Mouse (Mus musculus): ENCODE measurements around the gene Hspa5. TPM values are rescaled to one million over a fixed set of nuclear protein-coding genes. Genes with fewer than 3 reads are reported as not detected.
"Not testable (repeated sequence)": the region's sequence is repeated elsewhere in the genome, so short reads cannot be mapped to it uniquely, and the experiment has no call there.

Hspa5 gene
- polyA plus RNA-seq, 1 experiment: 367 TPM

DNA sequence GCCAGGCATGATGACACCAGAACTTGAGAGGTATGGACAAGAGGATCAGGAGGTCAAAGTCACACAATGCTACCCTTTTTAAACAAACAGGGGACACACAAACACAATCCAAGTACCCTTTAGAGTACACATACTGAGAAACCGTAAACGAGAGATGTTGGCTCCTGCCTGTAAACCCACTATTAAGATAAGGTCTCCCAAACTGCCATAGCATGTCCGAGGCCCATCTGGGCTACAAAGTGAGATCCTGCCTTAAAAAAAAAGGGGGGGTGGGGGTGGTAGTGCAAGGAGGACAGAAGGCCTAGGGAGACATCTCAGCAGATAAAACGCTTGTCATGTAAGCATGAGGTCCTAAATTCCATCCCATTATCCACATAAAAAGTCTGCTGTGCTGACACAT is 23.3 kb upstream of the Hspa5 start:
- no peak for DNase-seq (ENCODE audit: low read depth)
- TF ChIP-seq POLR2A (IDR thresholded peaks at IDR 0.05; ENCODE audit: borderline replicate concordance, extremely low read depth, insufficient read depth, insufficient read length, poor library complexity, severe bottlenecking): no peak
- no peak for TF ChIP-seq CTCF (IDR thresholded peaks at IDR 0.05; ENCODE audit: borderline replicate concordance, extremely low read depth, insufficient read depth, insufficient read length)

- no peak for DNase-seq (ENCODE audit: low read depth)
- TF ChIP-seq CTCF (IDR thresholded peaks at IDR 0.05; ENCODE audit: borderline replicate concordance, extremely low read depth, insufficient read depth, insufficient read length) (no peak), POLR2A (IDR thresholded peaks at IDR 0.05; ENCODE audit: borderline replicate concordance, extremely low read depth, insufficient read depth, insufficient read length, poor library complexity, severe bottlenecking) (no peak)
Measured at GRCm38 (mm10) chr2:34750245-34750644, 21.5 kb upstream of the Hspa5 start.

GRCm38 (mm10) chr2:34753811-34754550 is 17.8 kb upstream of the Hspa5 start:
- no peak for TF ChIP-seq CTCF (IDR thresholded peaks at IDR 0.05; ENCODE audit: borderline replicate concordance, extremely low read depth, insufficient read depth, insufficient read length)
- TF ChIP-seq POLR2A (IDR thresholded peaks at IDR 0.05; ENCODE audit: borderline replicate concordance, extremely low read depth, insufficient read depth, insufficient read length, poor library complexity, severe bottlenecking): peak; percentile 87
- peak; percentile 94 for DNase-seq (ENCODE audit: low read depth)

GRCm38 (mm10) chr2:34754551-34755358 is 17.0 kb upstream of the Hspa5 start, which contains the start of gene Gapvd1:
Gapvd1 (minus strand) TSS chr2:34755232.
- no peak for TF ChIP-seq CTCF (IDR thresholded peaks at IDR 0.05; ENCODE audit: borderline replicate concordance, extremely low read depth, insufficient read depth, insufficient read length)
- TF ChIP-seq POLR2A (IDR thresholded peaks at IDR 0.05; ENCODE audit: borderline replicate concordance, extremely low read depth, insufficient read depth, insufficient read length, poor library complexity, severe bottlenecking): no peak
- peak; percentile 65 for DNase-seq (ENCODE audit: low read depth)

- DNase-seq (ENCODE audit: low read depth): no peak
Measured at GRCm38 (mm10) chr2:34757341-34757740, 14.4 kb upstream of the Hspa5 start.

DNA sequence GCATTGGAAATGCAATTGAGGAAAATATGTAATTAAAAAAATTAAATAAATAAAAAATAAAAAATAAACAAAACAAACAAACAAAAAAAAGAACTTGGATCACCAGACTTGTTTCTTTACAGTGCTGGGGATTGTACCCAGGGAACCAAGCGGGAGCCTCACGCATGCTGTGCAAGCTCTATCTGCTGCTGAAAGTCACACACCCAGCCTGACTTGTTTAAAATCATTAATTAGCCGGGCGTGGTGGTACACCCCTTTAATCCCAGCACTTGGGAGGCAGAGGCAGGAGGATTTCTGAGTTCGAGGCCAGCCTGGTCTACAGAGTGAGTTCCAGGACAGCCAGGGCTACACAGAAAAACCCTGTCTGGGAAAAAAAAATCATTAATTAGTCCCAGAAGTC is 10.5 kb upstream of the Hspa5 start:
- not testable (repeated sequence) for DNase-seq (ENCODE audit: low read depth)

More at GRCm38 (mm10) chr2:34757341-34757740, 14.4 kb upstream of the Hspa5 start:
- no peak for TF ChIP-seq POLR2A (IDR thresholded peaks at IDR 0.05; ENCODE audit: borderline replicate concordance, extremely low read depth, insufficient read depth, insufficient read length, poor library complexity, severe bottlenecking)
- no peak for TF ChIP-seq CTCF (IDR thresholded peaks at IDR 0.05; ENCODE audit: borderline replicate concordance, extremely low read depth, insufficient read depth, insufficient read length)

- DNase-seq (ENCODE audit: low read depth): no peak
Measured at GRCm38 (mm10) chr2:34762174-34762573, 9.6 kb upstream of the Hspa5 start.

DNA sequence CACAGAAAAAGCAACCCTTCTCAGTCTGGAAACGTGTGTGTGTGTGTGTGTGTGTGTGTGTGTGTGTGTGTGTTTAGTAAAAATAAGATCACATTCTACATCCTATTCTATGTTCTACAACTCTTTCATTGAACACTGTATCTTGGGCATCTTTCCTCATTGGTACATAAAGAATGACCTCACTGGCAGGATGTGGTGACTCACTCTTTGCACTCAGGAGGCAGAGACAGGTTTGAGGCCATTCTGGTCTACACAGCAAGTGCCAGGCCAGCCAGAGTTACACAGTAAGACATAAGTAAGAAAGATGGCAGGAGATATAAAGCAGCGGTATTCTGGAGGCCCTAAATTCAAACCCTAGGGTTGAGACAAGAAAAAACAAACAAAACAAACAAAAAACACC is 8.9 kb upstream of the Hspa5 start:
- TF ChIP-seq POLR2A (IDR thresholded peaks at IDR 0.05; ENCODE audit: borderline replicate concordance, extremely low read depth, insufficient read depth, insufficient read length, poor library complexity, severe bottlenecking): no peak
- no peak for TF ChIP-seq CTCF (IDR thresholded peaks at IDR 0.05; ENCODE audit: borderline replicate concordance, extremely low read depth, insufficient read depth, insufficient read length)
- no peak for DNase-seq (ENCODE audit: low read depth)

More at GRCm38 (mm10) chr2:34762174-34762573, 9.6 kb upstream of the Hspa5 start:
- TF ChIP-seq CTCF (IDR thresholded peaks at IDR 0.05; ENCODE audit: borderline replicate concordance, extremely low read depth, insufficient read depth, insufficient read length) (no peak), POLR2A (IDR thresholded peaks at IDR 0.05; ENCODE audit: borderline replicate concordance, extremely low read depth, insufficient read depth, insufficient read length, poor library complexity, severe bottlenecking) (no peak)

GRCm38 (mm10) chr2:34764801-34765200 is 7.0 kb upstream of the Hspa5 start:
- TF ChIP-seq POLR2A (IDR thresholded peaks at IDR 0.05; ENCODE audit: borderline replicate concordance, extremely low read depth, insufficient read depth, insufficient read length, poor library complexity, severe bottlenecking): no peak
- TF ChIP-seq CTCF (IDR thresholded peaks at IDR 0.05; ENCODE audit: borderline replicate concordance, extremely low read depth, insufficient read depth, insufficient read length): no peak
- no peak for DNase-seq (ENCODE audit: low read depth)

GRCm38 (mm10) chr2:34770049-34770448 is 1.7 kb upstream of the Hspa5 start:
- no peak for DNase-seq (ENCODE audit: low read depth)
- TF ChIP-seq POLR2A (IDR thresholded peaks at IDR 0.05; ENCODE audit: borderline replicate concordance, extremely low read depth, insufficient read depth, insufficient read length, poor library complexity, severe bottlenecking) (no peak), CTCF (IDR thresholded peaks at IDR 0.05; ENCODE audit: borderline replicate concordance, extremely low read depth, insufficient read depth, insufficient read length) (no peak)

DNA sequence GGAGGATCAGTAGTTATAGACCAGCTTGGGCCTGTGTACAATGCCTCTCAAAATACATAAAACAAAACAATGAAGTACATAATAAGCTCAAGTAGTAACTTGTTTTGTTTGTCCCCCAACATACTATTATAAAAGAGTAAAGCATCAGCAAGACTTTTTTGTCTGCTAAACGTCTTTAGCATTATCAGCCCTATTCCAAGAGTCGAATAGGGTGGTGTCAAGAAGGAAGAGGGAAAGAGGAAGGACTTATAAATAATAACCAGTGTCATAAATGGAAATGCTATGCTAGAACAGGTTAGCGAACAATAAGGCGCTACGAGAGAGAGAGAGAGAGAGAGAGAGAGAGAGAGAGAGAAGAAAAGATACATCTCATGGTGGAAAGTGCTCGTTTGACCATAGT is 819 bp upstream of the Hspa5 start:
- peak; percentile 2 for DNase-seq (ENCODE audit: low read depth)

More for the DNA sequence above, 819 bp upstream of the Hspa5 start:
- TF ChIP-seq CTCF (IDR thresholded peaks at IDR 0.05; ENCODE audit: borderline replicate concordance, extremely low read depth, insufficient read depth, insufficient read length): no peak
- no peak for TF ChIP-seq POLR2A (IDR thresholded peaks at IDR 0.05; ENCODE audit: borderline replicate concordance, extremely low read depth, insufficient read depth, insufficient read length, poor library complexity, severe bottlenecking)

Measured in brain, embryonic 14.5 days (tissue).